Mouse (Mus musculus) central nervous system, embryonic 14 days (tissue): Measurements from ENCODE around the gene Sept7. TPM values are rescaled to one million over a fixed set of nuclear protein-coding genes. Genes with fewer than 3 reads are reported as not detected.

Experiments used
- polyA plus RNA-seq: library from polyadenylated mRNA; depleted of rRNA; stranded (reverse); fragments of >200 nt; gene quantifications from 2 replicates; pipeline ENCODE4 v1.2.3, GENCODE M21; 2012; rRNA removed

The Sept7 gene
- 99.8 and 100 TPM in 2 replicates for polyA plus RNA-seq

DNA sequence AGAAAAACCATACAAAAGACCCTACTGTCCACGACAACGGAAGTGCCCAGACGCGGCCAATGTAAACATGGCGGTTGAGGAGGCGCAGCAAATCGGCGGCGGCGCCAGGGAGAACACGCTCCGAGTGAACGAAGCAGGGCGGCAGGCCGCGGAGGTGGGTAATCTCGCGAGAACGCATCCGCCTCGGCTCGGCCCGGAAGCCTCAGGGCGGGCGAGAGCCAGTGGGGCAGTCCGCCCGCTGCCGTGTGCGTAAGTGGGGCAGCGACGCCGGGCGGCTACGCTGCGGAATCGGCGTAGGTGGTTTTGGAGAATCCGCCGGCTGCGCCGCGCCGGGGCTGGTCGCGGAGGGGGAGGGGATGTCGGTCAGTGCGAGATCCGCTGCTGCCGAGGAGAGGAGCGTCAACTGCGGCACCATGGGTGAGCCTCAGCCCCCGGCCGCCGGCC, at the start of gene Sept7:
Sept7 (plus strand) TSS at position 157 of the 444 bp plus-strand sequence.

Other genes starting within 250 kb of the Sept7 start
- not detected in 2 replicates for gene Gm10181, start 163.0 kb upstream of the Sept7 start, polyA plus RNA-seq
- gene Herpud2, start 100.6 kb upstream of the Sept7 start, polyA plus RNA-seq: 29.6 and 31.3 TPM in 2 replicates
- gene Eepd1, start 229.1 kb downstream of the Sept7 start, polyA plus RNA-seq: 5.8 and 7.0 TPM in 2 replicates